Mouse (Mus musculus): ENCODE measurements around the gene Gmfb. TPM values are rescaled to one million over a fixed set of nuclear protein-coding genes. Genes with fewer than 3 reads are reported as not detected.

Gmfb gene
- 58.5 and 66.5 TPM in 2 replicates for polyA plus RNA-seq (2014; fragmentation: Nextera tagmentation; extraction: Ambion mirVana)

- Histone ChIP-seq H3K27me3 (replicated peaks; ENCODE audit: control insufficient read depth, insufficient read depth, low read length) (no peaks in the 10 kb centered on the region), H3K36me3 (ENCODE audit: control insufficient read depth, insufficient read depth, low read length) (peaks cover 3% of the 10 kb centered on the region; the same call in 1 of the 2 replicates), H3K9ac (ENCODE audit: low read length) (peak within 1 kb of the TSS; percentile 91), H3K9me3 (ENCODE audit: control insufficient read depth, low read length) (no peaks in the 10 kb centered on the region), H3K4me1 (replicated peaks; ENCODE audit: control insufficient read depth, insufficient read depth, low read length) (peaks cover 10% of the 10 kb centered on the region), H3K4me3 (ENCODE audit: low read depth, low read length) (peak within 1 kb of the TSS; percentile 95), H3K4me2 (ENCODE audit: low read length) (peak within 1 kb of the TSS; percentile 96), H3K27ac (ENCODE audit: low read depth) (peak within 1 kb of the TSS; percentile 89)
- WGBS = 1% methylated on average over 65 of the region's 65 CpGs
- DNase-seq (ENCODE audit: low spot score) (peak; percentile 97), ATAC-seq (replicated peaks; ENCODE audit: low FRiP score, low TSS enrichment, low read depth) (peak; percentile 96)
Observed at GRCm38 (mm10) chr14:46821873-46822716, at the start of gene Gmfb. TSS of gene Gmfb (minus strand) at chr14:46822242.

- Histone ChIP-seq H3K4me2 (ENCODE audit: low read length) (no peak overlapping the region), H3K36me3 (ENCODE audit: control insufficient read depth, insufficient read depth, low read length) (no peaks in the 10 kb centered on the region)
- WGBS = 87% methylated on average over 5 of the region's 5 CpGs
Observed at GRCm38 (mm10) chr14:46862922-46863321, 40.9 kb upstream of the Gmfb start.

GRCm38 (mm10) chr14:46853677-46854076 lies 31.6 kb upstream of the Gmfb start:
- DNase-seq (ENCODE audit: low spot score) = no peak
- H3K4me3 ChIP-seq (ENCODE audit: low read depth, low read length) = no peak overlapping the region
- H3K27me3 ChIP-seq (replicated peaks; ENCODE audit: control insufficient read depth, insufficient read depth, low read length) = no peaks in the 10 kb centered on the region
- H3K4me1 ChIP-seq (replicated peaks; ENCODE audit: control insufficient read depth, insufficient read depth, low read length) = no peaks in the 10 kb centered on the region
- H3K27ac ChIP-seq (ENCODE audit: low read depth) = no peak overlapping the region
- WGBS = 83% methylated on average over 11 of the region's 11 CpGs
- no peak overlapping the region for H3K4me2 ChIP-seq (ENCODE audit: low read length)
- peaks cover 4% of the 10 kb centered on the region; the same call in 1 of the 2 replicates for H3K36me3 ChIP-seq (ENCODE audit: control insufficient read depth, insufficient read depth, low read length)
- no peak overlapping the region for H3K9ac ChIP-seq (ENCODE audit: low read length)
- no peaks in the 10 kb centered on the region for H3K9me3 ChIP-seq (ENCODE audit: control insufficient read depth, low read length)
- no peak for ATAC-seq (replicated peaks; ENCODE audit: low FRiP score, low TSS enrichment, low read depth)

More at GRCm38 (mm10) chr14:46862922-46863321, 40.9 kb upstream of the Gmfb start:
- H3K9ac ChIP-seq (ENCODE audit: low read length) = no peak overlapping the region
- no peak for ATAC-seq (replicated peaks; ENCODE audit: low FRiP score, low TSS enrichment, low read depth)
- H3K4me3 ChIP-seq (ENCODE audit: low read depth, low read length) = no peak overlapping the region
- no peaks in the 10 kb centered on the region for H3K4me1 ChIP-seq (replicated peaks; ENCODE audit: control insufficient read depth, insufficient read depth, low read length)
- DNase-seq (ENCODE audit: low spot score) = no peak
- H3K27ac ChIP-seq (ENCODE audit: low read depth) = no peak overlapping the region
- H3K27me3 ChIP-seq (replicated peaks; ENCODE audit: control insufficient read depth, insufficient read depth, low read length) = no peaks in the 10 kb centered on the region
- no peaks in the 10 kb centered on the region for H3K9me3 ChIP-seq (ENCODE audit: control insufficient read depth, low read length)

- no peak for DNase-seq (ENCODE audit: low spot score)
- 95% methylated on average over 1 of the region's 1 CpGs for WGBS
- Histone ChIP-seq H3K4me3 (ENCODE audit: low read depth, low read length) (no peak overlapping the region), H3K4me1 (replicated peaks; ENCODE audit: control insufficient read depth, insufficient read depth, low read length) (no peaks in the 10 kb centered on the region), H3K27me3 (replicated peaks; ENCODE audit: control insufficient read depth, insufficient read depth, low read length) (no peaks in the 10 kb centered on the region), H3K36me3 (ENCODE audit: control insufficient read depth, insufficient read depth, low read length) (peaks cover 15% of the 10 kb centered on the region; the same call in 1 of the 2 replicates), H3K4me2 (ENCODE audit: low read length) (no peak overlapping the region), H3K9ac (ENCODE audit: low read length) (no peak overlapping the region), H3K9me3 (ENCODE audit: control insufficient read depth, low read length) (no peaks in the 10 kb centered on the region), H3K27ac (ENCODE audit: low read depth) (no peak overlapping the region)
- ATAC-seq (replicated peaks; ENCODE audit: low FRiP score, low TSS enrichment, low read depth) = no peak
Observed at GRCm38 (mm10) chr14:46849769-46850168, 27.7 kb upstream of the Gmfb start.

GRCm38 (mm10) chr14:46848736-46849135 lies 26.7 kb upstream of the Gmfb start:
- Histone ChIP-seq H3K4me2 (ENCODE audit: low read length) (no peak overlapping the region), H3K4me1 (replicated peaks; ENCODE audit: control insufficient read depth, insufficient read depth, low read length) (no peaks in the 10 kb centered on the region), H3K27me3 (replicated peaks; ENCODE audit: control insufficient read depth, insufficient read depth, low read length) (no peaks in the 10 kb centered on the region), H3K27ac (ENCODE audit: low read depth) (no peak overlapping the region), H3K36me3 (ENCODE audit: control insufficient read depth, insufficient read depth, low read length) (peaks cover 15% of the 10 kb centered on the region; the same call in 1 of the 2 replicates), H3K9ac (ENCODE audit: low read length) (no peak overlapping the region), H3K9me3 (ENCODE audit: control insufficient read depth, low read length) (no peaks in the 10 kb centered on the region), H3K4me3 (ENCODE audit: low read depth, low read length) (no peak overlapping the region)
- 77% methylated on average over 5 of the region's 5 CpGs for WGBS
- no peak for ATAC-seq (replicated peaks; ENCODE audit: low FRiP score, low TSS enrichment, low read depth)
- no peak for DNase-seq (ENCODE audit: low spot score)

- DNase-seq (ENCODE audit: low spot score) = no peak
- Histone ChIP-seq H3K4me1 (replicated peaks; ENCODE audit: control insufficient read depth, insufficient read depth, low read length) (no peaks in the 10 kb centered on the region), H3K27me3 (replicated peaks; ENCODE audit: control insufficient read depth, insufficient read depth, low read length) (no peaks in the 10 kb centered on the region), H3K4me2 (ENCODE audit: low read length) (no peak overlapping the region), H3K4me3 (ENCODE audit: low read depth, low read length) (no peak overlapping the region), H3K27ac (ENCODE audit: low read depth) (no peak overlapping the region), H3K9ac (ENCODE audit: low read length) (no peak overlapping the region), H3K9me3 (ENCODE audit: control insufficient read depth, low read length) (no peaks in the 10 kb centered on the region), H3K36me3 (ENCODE audit: control insufficient read depth, insufficient read depth, low read length) (0 out of 2 replicates have a peak, but pooled peaks cover 15% of the 10 kb centered on the region)
- no peak for ATAC-seq (replicated peaks; ENCODE audit: low FRiP score, low TSS enrichment, low read depth)
- WGBS = 74% methylated on average over 4 of the region's 4 CpGs
Observed at GRCm38 (mm10) chr14:46848063-46848590, 26.1 kb upstream of the Gmfb start.

GRCm38 (mm10) chr14:46845706-46846105 lies 23.7 kb upstream of the Gmfb start:
- DNase-seq (ENCODE audit: low spot score) (no peak), ATAC-seq (replicated peaks; ENCODE audit: low FRiP score, low TSS enrichment, low read depth) (no peak)
- no peak overlapping the region for H3K4me2 ChIP-seq (ENCODE audit: low read length)
- no peak overlapping the region for H3K4me3 ChIP-seq (ENCODE audit: low read depth, low read length)
- H3K9ac ChIP-seq (ENCODE audit: low read length) = no peak overlapping the region
- no peaks in the 10 kb centered on the region for H3K4me1 ChIP-seq (replicated peaks; ENCODE audit: control insufficient read depth, insufficient read depth, low read length)
- H3K27ac ChIP-seq (ENCODE audit: low read depth) = no peak overlapping the region
- H3K36me3 ChIP-seq (ENCODE audit: control insufficient read depth, insufficient read depth, low read length) = peaks cover 29% of the 10 kb centered on the region
- 93% methylated on average over 11 of the region's 11 CpGs for whole genome bisulfite sequencing
- H3K9me3 ChIP-seq (ENCODE audit: control insufficient read depth, low read length) = no peaks in the 10 kb centered on the region
- no peaks in the 10 kb centered on the region for H3K27me3 ChIP-seq (replicated peaks; ENCODE audit: control insufficient read depth, insufficient read depth, low read length)

GRCm38 (mm10) chr14:46839326-46839725 lies 17.3 kb upstream of the Gmfb start:
- H3K9ac ChIP-seq (ENCODE audit: low read length) = no peak overlapping the region
- H3K27ac ChIP-seq (ENCODE audit: low read depth) = no peak overlapping the region
- no peak for ATAC-seq (replicated peaks; ENCODE audit: low FRiP score, low TSS enrichment, low read depth)
- no peak overlapping the region for H3K4me3 ChIP-seq (ENCODE audit: low read depth, low read length)
- H3K36me3 ChIP-seq (ENCODE audit: control insufficient read depth, insufficient read depth, low read length) = peaks cover 20% of the 10 kb centered on the region
- no peak overlapping the region for H3K4me2 ChIP-seq (ENCODE audit: low read length)
- whole genome bisulfite sequencing = 42% methylated on average over 4 of the region's 4 CpGs
- no peak for DNase-seq (ENCODE audit: low spot score)
- H3K27me3 ChIP-seq (replicated peaks; ENCODE audit: control insufficient read depth, insufficient read depth, low read length) = no peaks in the 10 kb centered on the region
- H3K4me1 ChIP-seq (replicated peaks; ENCODE audit: control insufficient read depth, insufficient read depth, low read length) = 0 out of 2 replicates have a peak, but pooled peaks cover 5% of the 10 kb centered on the region
- no peaks in the 10 kb centered on the region for H3K9me3 ChIP-seq (ENCODE audit: control insufficient read depth, low read length)

Measured in intestine, embryonic 14.5 days (tissue).